Mouse (Mus musculus) liver, postnatal 0 days (tissue): ENCODE measurements around the gene Zfyve1.

Experiments
- CTCF ChIP-seq: sonication (generic); IDR thresholded peaks from 2 replicates; pipeline ENCODE4 v1.5.1; 2016; ENCODE audit warnings: antibody characterized with exemption, low read depth
- EP300 ChIP-seq: IDR thresholded peaks from 2 replicates; pipeline ENCODE4 v1.6.1; 2016; ENCODE audit warnings: antibody characterized with exemption, low read depth, mild to moderate bottlenecking

- TF ChIP-seq CTCF (no peak), EP300 (no peak; the same call in 1 of the 2 replicates)
These were observed at the start of gene Zfyve1 for GRCm38 (mm10) chr12:83597025-83597501.
